Mouse (Mus musculus): Measurements from ENCODE around the gene Plekhh2.

DNA sequence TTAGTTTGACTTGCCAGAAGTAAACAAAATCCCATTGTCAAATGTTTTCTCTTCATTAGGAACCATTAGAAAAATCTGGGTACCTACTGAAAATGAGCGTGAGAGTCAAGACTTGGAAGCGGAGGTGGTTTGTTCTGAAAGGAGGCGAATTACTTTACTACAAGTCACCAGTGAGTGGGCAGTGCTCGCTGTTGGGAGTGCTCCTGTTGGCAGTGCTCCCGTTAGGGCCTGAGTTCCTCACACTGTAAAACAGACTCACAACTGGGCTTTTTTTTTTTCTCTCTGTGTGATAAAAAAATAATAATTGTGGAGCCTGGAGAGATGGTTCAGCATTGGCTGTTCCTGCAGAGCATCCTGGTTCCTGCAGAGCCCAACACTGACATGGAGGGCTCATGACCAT is 63.4 kb downstream of the Plekhh2 start:
- no peak for TF ChIP-seq CTCF (IDR thresholded peaks at IDR 0.05; ENCODE audit: low read depth, low read length)
- TF ChIP-seq POLR2A (IDR thresholded peaks at IDR 0.05; ENCODE audit: extremely low read depth, insufficient read depth, low read length), result no peak

All from liver, adult 2 months (tissue).